Mouse (Mus musculus): ENCODE results near the gene Senp7.

- TF ChIP-seq CTCF (IDR thresholded peaks at IDR 0.05; ENCODE audit: extremely low read depth, insufficient read depth, low read length) (no peak), POLR2A (IDR thresholded peaks at IDR 0.05; ENCODE audit: extremely low read depth, insufficient read depth, low read length) (no peak)
Observed at GRCm38 (mm10) chr16:56134149-56134548, 86.0 kb downstream of the Senp7 start.
